Mouse (Mus musculus) Muller cell, postnatal 12 days (primary cell): ENCODE measurements around the gene Dse.
"Not testable (repeated sequence)": the region's sequence is repeated elsewhere in the genome, so short reads cannot be mapped to it uniquely, and the experiment has no call there.

Experiments
- DNase-seq: peaks from one replicate; pipeline ENCODE4 v3.0.0-alpha.2; 2015; ENCODE audit errors: inconsistent ontology term

Dse gene

DNA sequence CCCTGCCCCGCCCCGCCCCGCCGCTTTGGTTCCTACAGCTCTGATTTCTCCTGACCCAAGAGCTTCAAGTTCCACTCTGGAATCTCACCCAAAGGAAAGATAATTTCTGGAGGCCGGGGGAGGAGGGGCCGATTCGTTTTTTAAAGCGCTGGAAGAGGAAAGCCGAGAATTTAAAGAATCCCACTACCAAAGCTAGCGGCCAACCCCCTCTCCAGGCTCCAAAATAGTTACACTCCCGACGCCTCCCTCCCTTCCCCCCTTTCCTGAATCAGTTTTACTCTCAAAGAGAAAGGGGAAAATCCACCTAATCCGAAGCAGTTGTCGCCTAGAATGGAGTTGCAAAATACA, at the start of gene Dse:
TSS of gene Dse (minus strand) at position 213 of the 348 bp plus-strand sequence.
- peak; percentile 84 for DNase-seq

- DNase-seq: not testable (repeated sequence)
Measured at GRCm38 (mm10) chr10:34252833-34253232, 45.3 kb upstream of the Dse start.

- DNase-seq: no peak
Measured at GRCm38 (mm10) chr10:34249594-34249993, 42.1 kb upstream of the Dse start.

DNA sequence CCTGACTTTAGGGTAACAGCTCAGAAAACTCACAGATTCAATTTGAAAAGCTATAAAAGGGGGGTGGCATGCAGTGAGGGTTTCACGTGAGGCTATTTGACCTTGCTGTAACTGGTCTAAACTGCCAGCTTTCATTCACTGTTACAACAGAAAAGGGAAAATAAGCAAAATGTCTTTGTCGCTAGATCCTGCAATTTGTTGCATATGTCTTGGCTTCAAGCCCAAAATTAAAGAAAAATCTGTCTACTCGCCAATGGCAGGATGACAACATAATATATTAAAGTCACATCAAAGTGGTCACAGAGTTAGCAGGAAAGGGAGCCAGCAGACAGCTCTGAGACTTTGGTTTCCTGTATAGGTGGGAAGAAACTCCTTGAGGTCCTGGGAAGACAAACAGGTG, 40.2 kb upstream of the Dse start:
- no peak for DNase-seq

DNA sequence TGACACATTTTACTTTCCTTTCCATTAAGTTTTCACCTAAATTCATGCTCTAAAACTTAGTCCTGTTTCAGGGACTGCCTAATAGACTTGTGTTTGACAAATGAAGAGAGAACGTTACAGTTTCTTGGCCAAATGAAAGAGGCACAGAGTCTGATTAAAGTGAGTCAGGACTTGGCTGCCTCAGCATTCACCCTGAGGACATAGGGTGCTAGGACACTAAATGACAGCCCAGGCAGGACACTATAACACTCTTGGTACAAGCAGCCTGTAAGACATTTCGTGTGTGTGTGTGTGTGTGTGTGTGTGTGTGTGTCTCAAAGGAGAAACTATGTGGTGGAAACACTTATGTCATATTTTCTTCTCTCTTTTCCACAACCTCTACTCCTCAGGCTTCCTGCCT, 38.6 kb upstream of the Dse start:
- DNase-seq: peak; percentile 65

GRCm38 (mm10) chr10:34244745-34245144, 37.2 kb upstream of the Dse start:
- DNase-seq: no peak

- no peak for DNase-seq
Measured at GRCm38 (mm10) chr10:34238536-34238935, 31.0 kb upstream of the Dse start.

GRCm38 (mm10) chr10:34236569-34236968, 29.1 kb upstream of the Dse start:
- no peak for DNase-seq

DNA sequence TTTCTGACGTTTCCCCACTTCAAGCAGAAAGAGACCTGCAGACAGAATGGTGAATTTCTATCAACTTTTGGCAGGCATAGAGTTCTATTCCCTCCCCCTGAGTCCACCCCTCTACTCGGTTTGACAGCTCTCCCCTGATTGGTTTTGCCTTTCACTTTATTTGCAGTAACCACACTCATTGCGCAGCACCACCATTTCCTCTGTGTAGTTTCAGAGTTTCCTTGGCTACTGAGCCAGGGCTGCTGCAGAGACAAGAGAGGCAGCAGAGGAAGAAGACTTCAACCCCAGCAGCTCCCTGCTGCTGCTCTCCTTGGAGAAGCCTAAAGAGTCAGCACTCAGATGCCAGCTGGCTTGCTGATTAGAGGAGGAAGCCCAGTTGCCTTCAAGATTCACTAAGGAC, 27.9 kb upstream of the Dse start:
- no peak for DNase-seq

- no peak for DNase-seq
Measured at GRCm38 (mm10) chr10:34233931-34234745, 26.6 kb upstream of the Dse start.

- DNase-seq: no peak
Measured at GRCm38 (mm10) chr10:34233418-34233817, 25.9 kb upstream of the Dse start.

- DNase-seq: no peak
Measured at GRCm38 (mm10) chr10:34230121-34230675, 22.7 kb upstream of the Dse start.

DNA sequence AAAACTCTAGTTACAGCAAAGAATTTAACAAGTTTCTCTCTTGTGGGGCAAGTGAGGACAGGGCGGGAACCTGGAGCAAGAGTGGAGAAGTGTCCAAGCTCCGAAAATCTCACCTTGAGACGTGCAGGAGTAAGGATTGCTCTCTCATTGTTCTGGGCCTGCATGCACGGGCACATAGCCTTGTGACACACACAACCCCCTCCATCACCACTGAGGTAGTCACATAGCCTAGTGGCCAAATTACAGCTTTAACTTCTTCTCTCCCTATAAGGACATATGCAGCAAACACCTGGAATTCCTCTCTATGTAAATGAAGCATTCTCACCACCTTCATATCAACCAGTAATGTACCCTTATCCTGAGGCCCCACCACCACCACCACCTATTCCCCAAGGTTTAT, 22.0 kb upstream of the Dse start:
- no peak for DNase-seq

DNA sequence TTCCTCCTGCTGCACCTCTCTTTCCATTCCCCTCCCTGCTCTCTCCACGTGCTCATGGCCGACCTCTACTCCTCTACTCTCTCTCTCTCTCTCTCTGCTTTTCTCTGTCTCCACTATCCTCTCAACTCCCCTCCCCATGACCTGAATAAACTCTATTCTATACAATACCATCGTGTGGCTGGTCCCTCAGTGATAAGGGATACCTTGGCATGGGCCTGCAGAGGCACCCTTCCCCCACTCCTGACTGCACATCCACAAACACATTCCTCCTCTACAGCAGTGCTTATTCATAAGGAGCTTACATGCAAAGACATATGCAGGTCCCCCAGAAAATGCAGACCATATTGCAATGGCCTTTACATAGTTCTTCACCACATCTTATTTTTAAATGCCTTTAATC, 16.1 kb upstream of the Dse start:
- DNase-seq: no peak

- no peak for DNase-seq
Measured at GRCm38 (mm10) chr10:34221909-34222620, 14.6 kb upstream of the Dse start.

DNA sequence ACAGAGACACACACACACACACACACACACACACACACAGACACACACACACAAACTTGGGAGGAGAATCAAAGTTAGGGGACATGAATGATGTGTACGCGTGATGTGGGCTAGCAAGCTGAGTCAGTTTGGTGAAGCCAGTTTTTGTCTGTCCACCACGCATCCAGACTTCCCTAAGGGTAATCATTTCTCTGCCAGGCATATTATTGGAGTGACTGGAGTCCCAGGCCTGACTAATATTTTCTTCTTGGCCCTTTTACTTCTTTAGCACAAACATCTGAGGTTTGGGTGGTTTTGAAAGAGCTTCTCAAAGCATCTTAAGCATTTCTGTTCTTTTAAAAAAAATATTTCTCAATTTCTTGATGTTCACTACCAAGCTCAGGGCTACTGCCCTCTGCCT, 10.7 kb upstream of the Dse start:
- peak; percentile 25 for DNase-seq

GRCm38 (mm10) chr10:34215667-34216066, 8.2 kb upstream of the Dse start:
- DNase-seq: no peak

DNA sequence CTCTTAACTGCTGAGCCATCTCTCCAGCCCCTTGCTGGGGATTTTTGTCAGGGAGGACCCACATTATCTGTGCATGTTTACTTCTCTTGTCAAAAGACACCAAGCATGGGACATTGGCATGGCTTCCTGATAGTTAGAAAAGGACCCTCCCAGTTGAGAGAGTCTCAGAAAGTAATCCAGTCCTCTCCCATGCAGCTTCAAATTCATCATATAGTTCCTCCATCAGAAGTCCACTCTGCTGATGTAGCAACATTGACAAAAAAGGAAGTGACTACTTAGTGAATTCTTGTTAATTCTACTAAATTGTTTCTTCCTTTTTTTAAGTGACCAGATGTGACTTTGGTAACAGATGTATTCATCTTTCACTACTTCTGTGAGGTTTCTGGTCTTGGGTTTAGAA, 2.4 kb upstream of the Dse start:
- no peak for DNase-seq

GRCm38 (mm10) chr10:34208031-34208430, 516 bp upstream of the Dse start:
- peak; percentile 46 for DNase-seq

GRCm38 (mm10) chr10:34206783-34207502, 572 bp downstream of the Dse start:
- peak; percentile 86 for DNase-seq

DNA sequence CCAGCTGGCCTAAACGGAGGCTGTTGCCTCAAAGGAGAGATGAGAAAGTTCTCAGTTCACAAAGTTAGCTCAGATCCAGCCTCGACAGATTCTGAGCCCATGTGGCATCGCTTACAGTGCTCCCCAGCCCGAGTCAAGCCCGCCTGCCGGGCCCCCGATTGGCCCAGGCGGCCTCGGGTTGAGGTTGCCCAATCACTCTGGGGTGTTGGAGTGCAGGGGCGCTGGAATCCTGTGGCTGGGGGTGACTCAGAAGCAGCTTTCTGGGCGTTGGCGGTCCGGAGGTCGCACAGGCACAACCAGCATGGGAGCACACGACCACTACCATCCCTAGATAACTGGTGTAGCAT, 1.1 kb downstream of the Dse start:
- DNase-seq: peak; percentile 89

DNA sequence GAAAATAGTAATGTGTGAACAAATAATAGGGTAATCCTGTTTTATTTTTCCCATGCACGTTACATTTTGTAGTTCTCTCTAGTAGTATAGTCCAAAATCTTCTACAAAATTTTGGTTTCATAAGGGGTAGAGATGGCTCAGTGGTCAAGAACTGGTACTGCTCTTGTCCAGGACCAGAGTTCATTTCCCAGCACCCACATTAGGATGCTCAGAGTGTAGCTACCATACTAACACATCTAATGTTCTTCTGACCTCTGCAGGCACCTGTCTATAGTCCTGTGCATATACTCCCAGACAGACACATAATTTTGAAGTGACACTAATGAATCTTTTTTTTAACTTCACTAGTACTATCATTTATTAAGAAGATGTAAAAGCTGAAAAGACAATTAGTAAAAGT, 1.7 kb downstream of the Dse start:
- no peak for DNase-seq
